Mouse (Mus musculus) CH12.LX (cell line): Measurements from ENCODE around the gene Pde3a.

Experiments
- BHLHE40 ChIP-seq: IDR thresholded peaks from 2 replicates; pipeline ENCODE4 v1.6.1; 2011; ENCODE audit warnings: mild to moderate bottlenecking, low read depth, low read length, improper control_type of control experiment
- CTCF ChIP-seq, 2 experiments: IDR thresholded peaks in 1 of 2; conservative IDR thresholded peaks in 1 of 2; 2 replicates each; pipeline ENCODE4 v1.5.1; 2011 to 2012; ENCODE audit warnings: low read depth in 2 of 2, low read length in 2 of 2, improper control_type of control experiment in 1 of 2, inconsistent platforms in 1 of 2, mild to moderate bottlenecking in 1 of 2, moderate library complexity in 1 of 2
- EP300 ChIP-seq: IDR thresholded peaks from 2 replicates; pipeline ENCODE4 v1.6.1; 2011; ENCODE audit warnings: low read length, improper control_type of control experiment
- HCFC1 ChIP-seq: IDR thresholded peaks from 2 replicates; pipeline ENCODE4 v1.6.1; 2012; ENCODE audit warnings: low read depth, mild to moderate bottlenecking, inconsistent platforms, low read length, improper control_type of control experiment
- JUN ChIP-seq: IDR thresholded peaks from 2 replicates; pipeline ENCODE4 v1.6.1; 2011; ENCODE audit warnings: low read depth, mild to moderate bottlenecking, low read length, improper control_type of control experiment, moderate library complexity; ENCODE audit not compliant: insufficient read depth
- JUND ChIP-seq: conservative IDR thresholded peaks from 2 replicates; pipeline ENCODE4 v1.6.1; 2011; ENCODE audit warnings: low read depth, low read length, improper control_type of control experiment
- MAX ChIP-seq: IDR thresholded peaks from 2 replicates; pipeline ENCODE4 v1.6.1; 2011; ENCODE audit warnings: low read length, improper control_type of control experiment
- MAZ ChIP-seq: IDR thresholded peaks from 2 replicates; pipeline ENCODE4 v1.6.1; 2012; ENCODE audit warnings: low read depth, mild to moderate bottlenecking, inconsistent platforms, low read length, improper control_type of control experiment, moderate library complexity
- MXI1 ChIP-seq: IDR thresholded peaks from 2 replicates; pipeline ENCODE4 v1.6.1; 2011; ENCODE audit warnings: mild to moderate bottlenecking, low read depth, low read length, improper control_type of control experiment
- MYC ChIP-seq: IDR thresholded peaks from 2 replicates; pipeline ENCODE4 v1.6.1; 2011; ENCODE audit warnings: low read depth, mild to moderate bottlenecking, improper control_type of control experiment, low read length
- POLR2A ChIP-seq: IDR thresholded peaks from 2 replicates; pipeline ENCODE4 v1.6.1; 2011; ENCODE audit warnings: low read depth, mild to moderate bottlenecking, improper control_type of control experiment, low read length
- RAD21 ChIP-seq: IDR thresholded peaks from 2 replicates; pipeline ENCODE4 v1.6.1; 2011; ENCODE audit warnings: low read depth, mild to moderate bottlenecking, low read length, improper control_type of control experiment, moderate library complexity
- RCOR1 ChIP-seq: conservative IDR thresholded peaks from 2 replicates; pipeline ENCODE4 v1.6.1; 2012; ENCODE audit warnings: low read depth, mild to moderate bottlenecking, inconsistent platforms, low read length, improper control_type of control experiment
- TCF12 ChIP-seq: IDR thresholded peaks from 2 replicates; pipeline ENCODE4 v1.6.1; 2014; ENCODE audit warnings: low read depth, mild to moderate bottlenecking, inconsistent platforms, low read length, improper control_type of control experiment

DNA sequence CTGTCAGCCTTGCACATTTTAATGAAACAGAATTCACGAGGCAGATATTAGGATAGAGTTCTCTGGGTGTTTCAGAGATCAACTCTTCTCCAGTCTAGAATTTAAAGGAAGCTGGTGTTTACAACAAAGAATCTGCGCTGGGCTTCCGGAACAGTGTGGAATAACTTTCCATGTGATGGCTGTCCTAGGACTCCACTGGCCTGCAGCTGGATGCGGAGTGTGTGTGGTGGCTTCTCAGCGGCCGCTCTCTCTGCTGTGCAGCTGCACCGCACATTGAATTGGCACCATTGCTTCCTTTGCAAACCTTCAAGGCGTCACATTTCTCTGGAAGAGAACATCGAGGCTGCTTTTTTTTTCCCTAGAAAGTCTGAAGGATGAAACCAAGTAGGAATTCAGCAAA lies 99.5 kb downstream of the Pde3a start:
- no peak for TF ChIP-seq CTCF (conservative IDR thresholded peaks at IDR 0.05 in 1 of 2, IDR thresholded peaks at IDR 0.05 in 1 of 2; ENCODE audit: low read depth in 2 of 2, low read length in 2 of 2)
- no peak for TF ChIP-seq POLR2A
- TF ChIP-seq EP300 = no peak
- TF ChIP-seq BHLHE40 = no peak
- no peak for TF ChIP-seq TCF12
- no peak for TF ChIP-seq RCOR1
- TF ChIP-seq MAZ = no peak
- TF ChIP-seq MYC = no peak
- TF ChIP-seq RAD21 = no peak
- no peak for TF ChIP-seq HCFC1
- no peak for TF ChIP-seq MXI1
- TF ChIP-seq JUND = no peak
- no peak for TF ChIP-seq MAX
- no peak for TF ChIP-seq JUN
